Mouse (Mus musculus): ENCODE measurements at regions not wholly inside any gene's neighbourhood (a gene's known extent, or its start where the extent isn't known, plus 50 kb on each side); places are given as distances from the start of the nearest gene placed in this dataset.

DNA sequence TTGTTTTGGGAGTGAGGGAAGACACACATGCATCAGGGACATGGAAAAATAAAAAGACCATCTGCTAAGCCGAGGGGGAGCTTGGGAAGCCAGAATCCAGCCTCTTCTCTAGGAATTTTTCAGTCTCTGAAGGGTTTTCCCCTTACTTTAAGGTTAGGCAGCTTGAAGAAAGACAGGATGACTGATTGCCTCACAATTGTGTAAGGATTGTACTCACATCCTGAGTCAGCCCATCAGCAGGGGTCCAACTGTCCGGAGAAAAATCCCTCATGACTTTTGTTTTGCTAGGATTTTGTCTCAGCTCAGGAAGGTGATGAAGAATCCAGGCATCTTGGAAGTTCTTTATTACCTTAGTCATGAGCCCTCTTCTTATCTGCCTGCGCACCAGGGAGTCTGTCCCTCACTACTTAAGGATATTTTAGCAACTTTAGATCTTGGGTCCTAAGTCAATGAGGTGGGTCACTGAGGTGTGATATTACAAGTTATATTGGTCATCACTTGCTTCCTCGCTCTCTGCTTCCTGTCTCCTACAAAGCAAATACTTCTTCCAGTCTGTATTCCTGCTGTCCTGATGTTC is 65.8 kb upstream of the Bmp2k start:
- DNase-seq: no peak

DNA sequence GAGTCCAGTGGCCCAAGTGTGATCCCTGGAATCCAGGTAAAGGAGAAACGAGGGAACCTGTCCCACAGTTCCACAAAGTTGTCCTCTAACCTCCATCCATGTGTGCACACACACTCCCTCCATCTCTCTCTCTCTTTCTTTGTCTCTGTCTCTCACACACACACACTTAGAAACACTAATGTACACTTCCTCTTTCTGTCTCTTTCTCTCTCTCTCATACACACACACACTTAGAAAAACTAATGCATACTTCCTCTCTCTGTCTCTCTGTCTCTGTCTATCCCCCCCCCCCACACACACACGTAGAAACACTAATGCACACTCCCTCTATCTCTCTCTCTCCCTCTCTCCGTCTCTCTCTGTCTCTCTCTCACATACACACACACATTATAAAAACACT is 61.2 kb upstream of the Bmp2k start:
- DNase-seq: no peak

GRCm38 (mm10) chr5:96938718-96939117 is 58.8 kb upstream of the Bmp2k start:
- DNase-seq: no peak

DNA sequence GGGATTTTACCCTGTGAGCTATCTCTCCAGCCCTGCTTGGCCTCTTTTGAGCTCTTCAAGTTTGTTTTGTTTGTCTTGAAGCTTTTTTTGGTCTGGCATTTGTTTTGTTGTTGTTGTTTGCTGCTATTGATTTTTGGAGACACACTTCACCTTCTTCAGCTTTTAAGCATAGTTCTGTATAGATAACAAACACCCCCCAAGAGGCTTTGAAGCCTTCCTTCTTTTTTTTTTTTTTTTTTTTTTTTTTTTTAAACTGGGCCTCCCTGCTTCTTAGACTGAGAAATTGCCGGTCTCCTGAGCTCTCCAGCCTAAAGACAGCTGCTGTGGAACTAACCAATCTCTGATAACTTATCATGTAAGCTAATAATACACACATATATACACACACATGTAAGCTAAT is 58.2 kb upstream of the Bmp2k start:
- DNase-seq: no peak

DNA sequence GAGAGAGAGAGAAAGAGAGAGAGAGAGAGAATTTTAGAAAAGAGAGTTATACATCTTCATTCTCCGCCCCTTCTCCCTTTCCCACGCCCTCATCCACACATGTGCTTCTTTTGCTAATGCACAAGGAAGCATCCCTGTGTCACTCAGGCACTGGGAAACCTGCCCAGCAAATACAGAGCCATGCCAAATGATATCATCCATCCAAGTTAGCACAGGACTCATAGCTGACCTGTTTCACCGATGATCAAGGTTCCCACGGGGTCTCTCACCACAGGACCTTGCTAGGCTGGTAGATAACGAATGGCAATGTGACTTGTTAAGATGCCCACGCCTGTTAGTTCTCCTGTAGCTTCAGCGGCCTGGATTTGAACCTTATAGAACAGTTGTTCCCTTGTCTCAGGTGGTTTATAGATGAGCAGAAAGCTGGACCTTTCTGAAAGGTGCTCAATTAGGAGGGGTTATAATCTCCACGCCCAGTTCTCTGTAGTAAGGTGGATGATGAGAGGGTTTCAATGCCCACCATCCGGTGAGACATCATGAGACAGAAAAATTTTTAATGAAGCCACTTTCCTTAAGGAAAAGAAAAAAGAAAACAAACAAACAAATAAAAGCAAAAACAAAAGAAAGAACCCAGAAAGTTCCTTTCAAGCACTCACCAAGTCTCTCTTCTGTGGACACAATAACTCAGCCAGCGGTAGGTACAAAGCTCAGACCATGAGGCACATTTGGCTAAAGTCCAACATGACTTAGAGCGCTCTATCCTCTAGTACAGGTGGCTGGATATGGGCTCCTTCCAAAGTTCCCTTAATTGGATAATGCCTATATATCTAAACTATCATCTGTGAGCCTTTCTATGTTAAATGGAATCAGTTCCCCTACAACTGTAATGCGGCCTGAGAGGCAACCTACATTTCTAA is 57.1 kb upstream of the Bmp2k start:
- no peak for DNase-seq

DNA sequence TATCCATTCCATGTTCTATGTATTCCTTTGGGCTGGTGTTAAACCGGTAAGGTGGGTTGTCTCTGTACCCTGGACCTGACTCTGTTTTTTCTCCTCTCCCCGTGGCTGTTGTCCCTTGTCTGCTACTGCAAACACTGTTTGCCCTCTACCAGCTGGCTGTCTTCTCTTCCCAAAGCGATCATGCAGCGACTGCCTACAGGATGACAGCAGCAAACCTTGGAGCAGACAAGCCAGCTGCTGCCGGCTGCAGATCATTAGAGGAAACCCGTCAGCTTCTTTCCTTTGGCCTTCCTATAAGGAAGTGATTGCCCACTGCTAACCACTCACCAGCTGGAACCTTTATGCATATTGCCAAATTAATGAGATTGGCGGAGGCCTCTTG is 56.4 kb upstream of the Bmp2k start:
- no peak for DNase-seq

GRCm38 (mm10) chr5:96941518-96941917 is 56.0 kb upstream of the Bmp2k start:
- no peak for DNase-seq

All from adrenal gland, adult 8-10 months (tissue).